Mouse (Mus musculus) C2C12 (cell line): Measurements from ENCODE around the gene Yae1d1.

ENCODE experiments used
- CTCF ChIP-seq: IDR thresholded peaks from one replicate; pipeline ENCODE4 v1.5.1; 2011; ENCODE audit not compliant: control insufficient read depth, insufficient read depth, insufficient read length
- MYOG ChIP-seq: IDR thresholded peaks from one replicate; pipeline ENCODE4 v1.6.1; 2011; ENCODE audit not compliant: control insufficient read depth, insufficient read length; ENCODE audit errors: extremely low read depth

- no peak for TF ChIP-seq CTCF
- no peak for TF ChIP-seq MYOG
Observed at GRCm38 (mm10) chr13:17976854-17977739, 16.1 kb downstream of the Yae1d1 start.
